Mouse (Mus musculus): ENCODE results near the gene Chrna7.

- TF ChIP-seq CTCF (IDR thresholded peaks at IDR 0.05; ENCODE audit: low read depth) (no peak), EP300 (IDR thresholded peaks at IDR 0.05; ENCODE audit: low read depth) (no peak)
These were observed 151.4 kb downstream of the Chrna7 start for GRCm38 (mm10) chr7:63060996-63061395.

Measured in liver, embryonic 14.5 days (tissue).